Mouse (Mus musculus): ENCODE data around the gene Mybph. TPM values are rescaled to one million over a fixed set of nuclear protein-coding genes. Genes with fewer than 3 reads are reported as not detected.
"Not testable (repeated sequence)": the region's sequence is repeated elsewhere in the genome, so short reads cannot be mapped to it uniquely, and the experiment has no call there.

Gene Mybph
- polyA plus RNA-seq, 2 experiments, result 0.03 TPM; not detected in 1

- TF ChIP-seq EP300 (IDR thresholded peaks at IDR 0.05; ENCODE audit: low read depth), result no peak
- TF ChIP-seq CTCF (IDR thresholded peaks at IDR 0.05; ENCODE audit: low read depth), result no peak
- 41% methylated on average over 2 of the region's 2 CpGs for WGBS (ENCODE audit: insufficient replicate concordance)
- Histone ChIP-seq H3K4me3 (ENCODE audit: insufficient read depth in 1 of 2, low read depth in 2 of 2, low read length in 2 of 2) (no peak overlapping the region), H3K4me1 (replicated peaks; ENCODE audit: control insufficient read depth in 2 of 2, insufficient read depth in 2 of 2, low read length in 1 of 2) (peaks cover 0 to 4% of the 10 kb centered on the region in 2 experiments; a peak in 1 of 4 replicates), H3K27ac (no peak overlapping the region), H3K4me2 (ENCODE audit: low read depth) (no peak overlapping the region), H3K36me3 (replicated peaks; ENCODE audit: control insufficient read depth, insufficient read depth, low read depth) (no peaks in the 10 kb centered on the region), H3K9ac (replicated peaks) (no peak overlapping the region), H3K9me3 (ENCODE audit: control insufficient read depth, low read length) (no peaks in the 10 kb centered on the region), H3K27me3 (ENCODE audit: control insufficient read depth, insufficient read depth, low read length) (no peaks in the 10 kb centered on the region)
- ATAC-seq (ENCODE audit: insufficient read depth) (no peak), DNase-seq (ENCODE audit: low read depth in 3 of 3, low spot score in 3 of 3) (no peak)
These were observed 49.0 kb downstream of the Mybph start for GRCm38 (mm10) chr1:134242286-134242685.

- Histone ChIP-seq H3K9me3 (ENCODE audit: control insufficient read depth, low read length) (no peaks in the 10 kb centered on the region), H3K4me2 (ENCODE audit: low read depth) (no peak overlapping the region), H3K9ac (replicated peaks) (no peak overlapping the region), H3K4me1 (replicated peaks; ENCODE audit: control insufficient read depth in 2 of 2, insufficient read depth in 2 of 2, low read length in 1 of 2) (peaks cover 0 to 3% of the 10 kb centered on the region in 2 experiments; a peak in 1 of 4 replicates), H3K36me3 (replicated peaks; ENCODE audit: control insufficient read depth, insufficient read depth, low read depth) (no peaks in the 10 kb centered on the region), H3K27ac (no peak overlapping the region), H3K27me3 (ENCODE audit: control insufficient read depth, insufficient read depth, low read length) (no peaks in the 10 kb centered on the region), H3K4me3 (ENCODE audit: insufficient read depth in 1 of 2, low read depth in 2 of 2, low read length in 2 of 2) (no peak overlapping the region)
- ATAC-seq (ENCODE audit: insufficient read depth) (no peak), DNase-seq (ENCODE audit: low read depth in 3 of 3, low spot score in 3 of 3) (no peak)
- TF ChIP-seq CTCF (IDR thresholded peaks at IDR 0.05; ENCODE audit: low read depth) (no peak), EP300 (IDR thresholded peaks at IDR 0.05; ENCODE audit: low read depth) (no peak)
- 53% methylated on average over 6 of the region's 6 CpGs for WGBS (ENCODE audit: insufficient replicate concordance)
These were observed 50.3 kb downstream of the Mybph start for GRCm38 (mm10) chr1:134243505-134243904.

GRCm38 (mm10) chr1:134243948-134244914, 51.0 kb downstream of the Mybph start:
- TF ChIP-seq EP300 (IDR thresholded peaks at IDR 0.05; ENCODE audit: low read depth) (no peak), CTCF (IDR thresholded peaks at IDR 0.05; ENCODE audit: low read depth) (peak; percentile 94)
- DNase-seq (ENCODE audit: low read depth in 3 of 3, low spot score in 3 of 3) (peak; percentile 24 to 37 (median 36)), ATAC-seq (ENCODE audit: insufficient read depth) (peak; percentile 63; the same call in 1 of the 2 replicates)
- Histone ChIP-seq H3K36me3 (replicated peaks; ENCODE audit: control insufficient read depth, insufficient read depth, low read depth) (no peaks in the 10 kb centered on the region), H3K27me3 (ENCODE audit: control insufficient read depth, insufficient read depth, low read length) (no peaks in the 10 kb centered on the region), H3K27ac (no peak overlapping the region), H3K4me2 (ENCODE audit: low read depth) (no peak overlapping the region), H3K4me1 (replicated peaks; ENCODE audit: control insufficient read depth in 2 of 2, insufficient read depth in 2 of 2, low read length in 1 of 2) (peaks cover 0 to 3% of the 10 kb centered on the region in 2 experiments; a peak in 1 of 4 replicates), H3K9ac (replicated peaks) (no peak overlapping the region), H3K4me3 (ENCODE audit: insufficient read depth in 1 of 2, low read depth in 2 of 2, low read length in 2 of 2) (no peak overlapping the region), H3K9me3 (ENCODE audit: control insufficient read depth, low read length) (no peaks in the 10 kb centered on the region)
- 18% methylated on average over 35 of the region's 35 CpGs for WGBS (ENCODE audit: insufficient replicate concordance)

- H3K9ac ChIP-seq (replicated peaks), result no peak overlapping the region
- no peaks in the 10 kb centered on the region for H3K27me3 ChIP-seq (ENCODE audit: control insufficient read depth, insufficient read depth, low read length)
- no peaks in the 10 kb centered on the region for H3K36me3 ChIP-seq (replicated peaks; ENCODE audit: control insufficient read depth, insufficient read depth, low read depth)
- H3K4me1 ChIP-seq (replicated peaks; ENCODE audit: control insufficient read depth in 2 of 2, insufficient read depth in 2 of 2, low read length in 1 of 2), result peaks cover 0 to 3% of the 10 kb centered on the region in 2 experiments; a peak in 1 of 4 replicates
- no peak overlapping the region for H3K4me2 ChIP-seq (ENCODE audit: low read depth)
- ATAC-seq (ENCODE audit: insufficient read depth) (no peak), DNase-seq (ENCODE audit: low read depth in 3 of 3, low spot score in 3 of 3) (no peak)
- H3K27ac ChIP-seq, result no peak overlapping the region
- no peaks in the 10 kb centered on the region for H3K9me3 ChIP-seq (ENCODE audit: control insufficient read depth, low read length)
- no peak for TF ChIP-seq CTCF (IDR thresholded peaks at IDR 0.05; ENCODE audit: low read depth)
- no peak for TF ChIP-seq EP300 (IDR thresholded peaks at IDR 0.05; ENCODE audit: low read depth)
- WGBS (ENCODE audit: insufficient replicate concordance), result 55% methylated on average over 14 of the region's 14 CpGs
- H3K4me3 ChIP-seq (ENCODE audit: insufficient read depth in 1 of 2, low read depth in 2 of 2, low read length in 2 of 2), result no peak overlapping the region
These were observed 51.9 kb downstream of the Mybph start for GRCm38 (mm10) chr1:134245004-134245717.

- Histone ChIP-seq H3K4me2 (ENCODE audit: low read depth) (no peak overlapping the region), H3K4me1 (replicated peaks; ENCODE audit: control insufficient read depth in 2 of 2, insufficient read depth in 2 of 2, low read length in 1 of 2) (peaks cover 0 to 3% of the 10 kb centered on the region in 2 experiments; a peak in 1 of 4 replicates), H3K4me3 (ENCODE audit: insufficient read depth in 1 of 2, low read depth in 2 of 2, low read length in 2 of 2) (no peak overlapping the region), H3K27me3 (ENCODE audit: control insufficient read depth, insufficient read depth, low read length) (no peaks in the 10 kb centered on the region), H3K36me3 (replicated peaks; ENCODE audit: control insufficient read depth, insufficient read depth, low read depth) (no peaks in the 10 kb centered on the region), H3K9ac (replicated peaks) (no peak overlapping the region), H3K9me3 (ENCODE audit: control insufficient read depth, low read length) (no peaks in the 10 kb centered on the region), H3K27ac (no peak overlapping the region)
- TF ChIP-seq CTCF (IDR thresholded peaks at IDR 0.05; ENCODE audit: low read depth), result no peak
- no peak for TF ChIP-seq EP300 (IDR thresholded peaks at IDR 0.05; ENCODE audit: low read depth)
- no peak for DNase-seq (ENCODE audit: low read depth in 3 of 3, low spot score in 3 of 3)
- 39% methylated on average over 4 of the region's 4 CpGs for WGBS (ENCODE audit: insufficient replicate concordance)
- ATAC-seq (ENCODE audit: insufficient read depth), result no peak
These were observed 53.3 kb downstream of the Mybph start for GRCm38 (mm10) chr1:134246590-134246989.

GRCm38 (mm10) chr1:134249681-134250080, 56.4 kb downstream of the Mybph start:
- not testable (repeated sequence) for H3K9me3 ChIP-seq (ENCODE audit: control insufficient read depth, low read length); DNase-seq (ENCODE audit: low read depth in 3 of 3, low spot score in 3 of 3); ATAC-seq (ENCODE audit: insufficient read depth); H3K4me3 ChIP-seq (ENCODE audit: insufficient read depth in 1 of 2, low read depth in 2 of 2, low read length in 2 of 2); H3K27me3 ChIP-seq (ENCODE audit: control insufficient read depth, insufficient read depth, low read length); H3K4me1 ChIP-seq (replicated peaks; ENCODE audit: control insufficient read depth in 2 of 2, insufficient read depth in 2 of 2, low read length in 1 of 2); H3K27ac ChIP-seq; H3K4me2 ChIP-seq (ENCODE audit: low read depth); H3K9ac ChIP-seq (replicated peaks); H3K36me3 ChIP-seq (replicated peaks; ENCODE audit: control insufficient read depth, insufficient read depth, low read depth)
- 49% methylated on average over 1 of the region's 1 CpGs for WGBS (ENCODE audit: insufficient replicate concordance)
